Mouse (Mus musculus): ENCODE results near the gene 2010111I01Rik. TPM values are rescaled to one million over a fixed set of nuclear protein-coding genes. Genes with fewer than 3 reads are reported as not detected.
"Not testable (repeated sequence)": the region's sequence is repeated elsewhere in the genome, so short reads cannot be mapped to it uniquely, and the experiment has no call there.

The 2010111I01Rik gene
- 197 and 226 TPM in 2 replicates for polyA plus RNA-seq (2015; fragmentation: Nextera tagmentation; extraction: Ambion mirVana)

DNA sequence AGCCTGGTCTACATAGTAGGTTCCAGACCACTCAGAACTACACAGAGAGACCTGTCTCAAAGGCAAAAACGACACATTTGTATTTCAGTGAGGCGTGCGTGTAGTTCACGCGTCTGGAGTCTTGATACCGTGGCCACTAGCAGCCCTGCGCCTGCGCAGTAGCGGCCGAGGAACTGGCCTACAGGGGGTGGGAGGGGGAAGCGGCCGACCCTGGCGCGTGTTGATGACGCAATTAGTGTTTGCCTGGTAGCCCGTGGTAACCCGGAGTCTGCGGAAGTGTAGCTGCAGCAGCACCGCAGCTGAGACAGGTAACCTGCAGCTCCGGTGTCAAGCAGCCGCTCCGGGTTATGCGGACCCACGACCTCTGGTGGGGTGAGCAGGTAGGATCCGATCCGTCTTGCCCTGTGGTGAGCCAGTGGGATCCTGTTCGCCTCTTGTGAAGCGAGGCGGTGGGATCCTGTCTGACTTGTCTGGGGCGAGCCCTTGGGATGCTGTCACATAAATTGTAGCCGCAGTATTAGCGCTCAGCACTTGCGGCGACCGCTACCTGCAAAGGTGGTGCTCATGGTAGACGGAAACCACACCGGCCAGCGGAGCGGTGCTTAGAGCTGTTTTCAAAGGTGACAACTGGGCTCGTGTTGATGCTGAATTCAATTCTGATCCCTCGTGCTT lies at the start of gene 2010111I01Rik:
2010111I01Rik (plus strand) TSS at position 254 of the 672 bp plus-strand sequence.
- under 1% methylated on average over 41 of the region's 41 CpGs for WGBS
- Histone ChIP-seq H3K9ac (peak within 1 kb of the TSS; percentile 60), H3K4me3 (replicated peaks) (peak within 1 kb of the TSS; percentile 93), H3K27ac (replicated peaks) (peak within 1 kb of the TSS; percentile 45; the same call in 1 of the 2 replicates), H3K4me2 (replicated peaks) (peak within 1 kb of the TSS; percentile 86), H3K4me1 (peaks cover 8% of the 10 kb centered on the region; the same call in 1 of the 2 replicates), H3K36me3 (no peaks in the 10 kb centered on the region), H3K9me3 (replicated peaks) (no peaks in the 10 kb centered on the region), H3K27me3 (no peaks in the 10 kb centered on the region)
- ATAC-seq (ENCODE audit: insufficient number of reproducible peaks, low FRiP score, low TSS enrichment, low read depth): peak; percentile 91

- ATAC-seq (ENCODE audit: insufficient number of reproducible peaks, low FRiP score, low TSS enrichment, low read depth): no peak
- WGBS: 43% methylated on average over 4 of the region's 4 CpGs
Measured at GRCm38 (mm10) chr13:62916675-62917074, 48.0 kb upstream of the 2010111I01Rik start.

DNA sequence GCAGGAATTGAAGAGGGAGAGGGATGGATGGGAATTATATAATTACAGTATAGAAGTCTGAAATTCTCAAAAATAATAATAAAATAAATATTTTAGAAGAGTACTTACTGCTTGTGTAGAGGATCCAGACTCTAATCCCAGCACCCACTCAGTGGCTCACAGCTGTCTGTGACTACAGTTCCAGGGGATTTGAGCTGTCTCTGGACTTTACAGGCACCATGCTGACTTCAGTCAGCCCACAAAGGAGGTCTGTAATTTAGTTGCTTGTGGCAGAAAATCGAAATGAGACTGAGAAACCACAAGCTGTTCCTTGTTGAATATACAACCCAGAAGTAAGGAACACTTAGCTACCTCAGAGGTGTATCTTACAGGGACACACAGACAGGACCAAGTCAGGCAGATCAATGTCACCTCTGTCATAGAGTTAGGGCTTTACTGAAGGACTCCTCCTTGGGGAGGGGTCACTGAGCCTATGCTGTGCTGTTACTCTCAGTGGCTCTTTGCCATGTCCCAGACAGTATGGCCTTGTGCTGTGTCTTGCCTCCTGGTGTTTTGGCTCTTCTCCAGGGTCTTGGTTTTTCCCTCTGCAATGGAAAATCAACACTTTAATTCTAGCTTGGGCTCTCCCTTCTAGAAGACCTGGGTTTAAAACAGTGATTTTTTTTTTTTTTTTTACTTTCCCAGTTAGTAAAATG lies 47.1 kb upstream of the 2010111I01Rik start:
- Histone ChIP-seq H3K9ac (no peak overlapping the region), H3K36me3 (no peaks in the 10 kb centered on the region), H3K27ac (replicated peaks) (peak overlapping the region; percentile 63), H3K4me1 (0 out of 2 replicates have a peak, but pooled peaks cover 2% of the 10 kb centered on the region), H3K27me3 (no peaks in the 10 kb centered on the region), H3K4me3 (replicated peaks) (no peak overlapping the region), H3K9me3 (replicated peaks) (no peaks in the 10 kb centered on the region), H3K4me2 (replicated peaks) (no peak overlapping the region)
- 23% methylated on average over 1 of the region's 1 CpGs for WGBS
- ATAC-seq (ENCODE audit: insufficient number of reproducible peaks, low FRiP score, low TSS enrichment, low read depth): peak; percentile 85

More at GRCm38 (mm10) chr13:62916675-62917074, 48.0 kb upstream of the 2010111I01Rik start:
- Histone ChIP-seq H3K9me3 (replicated peaks) (no peaks in the 10 kb centered on the region), H3K27me3 (no peaks in the 10 kb centered on the region), H3K9ac (no peak overlapping the region), H3K4me3 (replicated peaks) (no peak overlapping the region), H3K4me2 (replicated peaks) (no peak overlapping the region), H3K27ac (replicated peaks) (no peak overlapping the region), H3K36me3 (no peaks in the 10 kb centered on the region), H3K4me1 (0 out of 2 replicates have a peak, but pooled peaks cover 2% of the 10 kb centered on the region)

DNA sequence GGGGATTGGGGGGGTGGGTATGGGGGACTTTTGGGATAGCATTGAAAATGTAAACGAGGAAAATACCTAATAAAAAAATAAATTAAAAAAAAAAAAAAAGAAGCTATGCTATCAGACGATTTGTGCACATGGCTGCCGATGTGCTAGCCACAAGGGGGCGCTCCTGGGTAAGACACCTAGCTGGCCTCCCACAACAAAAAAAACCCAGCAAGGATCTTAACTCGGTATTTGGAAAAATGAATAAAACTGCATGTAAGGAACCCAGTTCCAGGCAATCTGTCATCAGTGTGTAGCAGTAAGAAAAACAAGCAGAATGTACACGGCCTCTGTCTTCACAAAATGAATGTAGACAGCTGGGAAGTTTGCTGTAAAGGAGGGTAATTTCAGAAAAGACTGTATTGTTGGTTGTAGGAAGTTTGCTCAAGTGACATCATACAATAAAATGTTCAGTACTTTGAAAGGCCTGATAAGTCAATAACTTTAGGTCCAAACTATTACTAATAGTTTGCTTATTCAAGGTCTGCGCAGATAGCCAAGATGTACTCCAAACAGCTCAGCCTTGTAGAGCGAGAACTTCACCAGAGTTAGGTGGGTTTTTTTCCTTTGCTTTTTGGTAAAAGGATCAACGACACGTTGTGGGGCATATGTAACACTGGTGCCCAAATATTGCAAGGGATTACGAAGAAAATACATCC lies 44.9 kb upstream of the 2010111I01Rik start:
- H3K27me3 ChIP-seq: no peaks in the 10 kb centered on the region
- H3K36me3 ChIP-seq: no peaks in the 10 kb centered on the region
- 32% methylated on average over 11 of the region's 11 CpGs for WGBS
- no peak overlapping the region for H3K4me2 ChIP-seq (replicated peaks)
- no peaks in the 10 kb centered on the region for H3K9me3 ChIP-seq (replicated peaks)
- H3K4me3 ChIP-seq (replicated peaks): no peak overlapping the region
- peaks cover 23% of the 10 kb centered on the region for H3K4me1 ChIP-seq
- no peak overlapping the region for H3K9ac ChIP-seq
- no peak overlapping the region; the same call in 1 of the 2 replicates for H3K27ac ChIP-seq (replicated peaks)
- no peak for ATAC-seq (ENCODE audit: insufficient number of reproducible peaks, low FRiP score, low TSS enrichment, low read depth)

DNA sequence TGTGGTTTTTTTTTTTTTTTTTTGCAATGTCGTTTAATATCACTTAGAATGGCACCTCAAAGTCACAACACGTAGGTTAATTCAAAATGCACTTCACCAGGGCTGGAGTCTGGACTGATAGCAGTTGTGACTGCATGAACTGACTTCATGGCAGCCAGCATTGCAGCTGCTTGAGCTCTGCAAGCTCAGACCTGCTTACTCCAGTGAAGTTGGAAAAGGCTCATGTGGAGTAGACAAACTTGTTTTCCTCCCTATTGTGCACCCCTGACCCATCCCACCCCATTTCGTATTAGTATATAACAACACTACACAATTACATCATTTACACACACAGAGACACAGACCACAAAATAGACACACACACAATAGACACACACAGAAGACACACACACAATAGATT lies 42.0 kb upstream of the 2010111I01Rik start:
- Histone ChIP-seq H3K4me2 (replicated peaks) (no peak overlapping the region), H3K27ac (replicated peaks) (peak overlapping the region; percentile 40; the same call in 1 of the 2 replicates), H3K4me3 (replicated peaks) (no peak overlapping the region), H3K27me3 (no peaks in the 10 kb centered on the region), H3K36me3 (no peaks in the 10 kb centered on the region), H3K9ac (no peak overlapping the region), H3K4me1 (peaks cover 25% of the 10 kb centered on the region), H3K9me3 (replicated peaks) (no peaks in the 10 kb centered on the region)
- ATAC-seq (ENCODE audit: insufficient number of reproducible peaks, low FRiP score, low TSS enrichment, low read depth): no peak
- 56% methylated on average over 3 of the region's 3 CpGs for WGBS

- no peak for ATAC-seq (ENCODE audit: insufficient number of reproducible peaks, low FRiP score, low TSS enrichment, low read depth)
- no peaks in the 10 kb centered on the region for H3K36me3 ChIP-seq
- WGBS: 49% methylated on average over 8 of the region's 8 CpGs
- H3K9me3 ChIP-seq (replicated peaks): no peaks in the 10 kb centered on the region
- H3K27ac ChIP-seq (replicated peaks): peak overlapping the region; percentile 40
- peaks cover 25% of the 10 kb centered on the region for H3K4me1 ChIP-seq
- no peaks in the 10 kb centered on the region for H3K27me3 ChIP-seq
- H3K4me3 ChIP-seq (replicated peaks): no peak overlapping the region
- no peak overlapping the region for H3K4me2 ChIP-seq (replicated peaks)
- H3K9ac ChIP-seq: no peak overlapping the region
Measured at GRCm38 (mm10) chr13:62923182-62923581, 41.5 kb upstream of the 2010111I01Rik start.

DNA sequence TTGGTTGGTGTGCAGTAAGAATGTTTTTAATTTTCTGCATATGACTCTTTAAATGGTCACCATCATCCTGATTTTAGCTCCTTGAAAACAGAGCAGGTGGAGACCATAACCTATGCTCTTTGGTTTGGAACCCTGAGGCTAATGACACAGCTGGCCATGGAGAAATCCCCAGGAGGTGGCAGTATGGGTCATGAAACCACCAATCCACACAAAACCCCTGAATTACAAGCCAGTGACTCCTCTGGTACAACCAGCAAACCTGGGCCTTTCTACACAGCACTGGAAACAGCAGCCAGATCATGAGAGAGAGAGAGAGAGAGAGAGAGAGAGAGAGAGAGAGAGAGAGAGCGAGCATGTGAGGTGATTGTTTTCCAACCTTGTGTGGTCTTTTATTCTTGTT lies 38.2 kb upstream of the 2010111I01Rik start:
- H3K4me2 ChIP-seq (replicated peaks): no peak overlapping the region
- H3K36me3 ChIP-seq: no peaks in the 10 kb centered on the region
- 74% methylated on average over 1 of the region's 1 CpGs for WGBS
- no peaks in the 10 kb centered on the region for H3K27me3 ChIP-seq
- no peaks in the 10 kb centered on the region for H3K9me3 ChIP-seq (replicated peaks)
- no peak overlapping the region for H3K4me3 ChIP-seq (replicated peaks)
- peaks cover 23% of the 10 kb centered on the region for H3K4me1 ChIP-seq
- H3K9ac ChIP-seq: no peak overlapping the region
- no peak overlapping the region for H3K27ac ChIP-seq (replicated peaks)
- no peak for ATAC-seq (ENCODE audit: insufficient number of reproducible peaks, low FRiP score, low TSS enrichment, low read depth)

DNA sequence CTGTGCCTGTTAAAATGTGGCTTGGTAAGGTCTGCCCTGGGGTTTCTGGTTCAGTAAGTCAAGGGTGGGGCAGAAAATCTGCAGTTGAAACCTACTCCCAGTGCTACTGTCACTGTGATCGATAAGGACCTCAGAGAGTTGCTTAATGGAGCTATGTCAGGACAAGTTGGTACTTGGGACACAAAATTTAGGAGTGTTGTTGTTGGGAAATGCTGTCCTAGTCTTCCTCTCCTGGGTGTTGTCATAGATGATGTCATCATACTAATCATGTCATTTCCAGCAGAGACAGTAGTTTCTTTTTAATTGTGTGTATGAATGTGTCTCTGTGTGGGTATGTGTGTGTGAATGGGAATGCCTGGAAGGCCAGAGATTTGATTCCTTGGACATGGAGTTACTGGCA lies 37.2 kb upstream of the 2010111I01Rik start:
- H3K9ac ChIP-seq: no peak overlapping the region
- H3K9me3 ChIP-seq (replicated peaks): no peaks in the 10 kb centered on the region
- H3K27ac ChIP-seq (replicated peaks): no peak overlapping the region
- ATAC-seq (ENCODE audit: insufficient number of reproducible peaks, low FRiP score, low TSS enrichment, low read depth): no peak
- no peaks in the 10 kb centered on the region for H3K27me3 ChIP-seq
- H3K4me2 ChIP-seq (replicated peaks): no peak overlapping the region
- H3K36me3 ChIP-seq: no peaks in the 10 kb centered on the region
- 66% methylated on average over 1 of the region's 1 CpGs for WGBS
- H3K4me3 ChIP-seq (replicated peaks): no peak overlapping the region
- peaks cover 23% of the 10 kb centered on the region for H3K4me1 ChIP-seq

- not testable (repeated sequence) for H3K27ac ChIP-seq (replicated peaks); H3K9me3 ChIP-seq (replicated peaks); H3K4me2 ChIP-seq (replicated peaks); H3K36me3 ChIP-seq; ATAC-seq (ENCODE audit: insufficient number of reproducible peaks, low FRiP score, low TSS enrichment, low read depth); H3K4me3 ChIP-seq (replicated peaks); H3K4me1 ChIP-seq; H3K9ac ChIP-seq; H3K27me3 ChIP-seq
- 90% methylated on average over 3 of the region's 3 CpGs for WGBS
Measured at GRCm38 (mm10) chr13:62929144-62929543, 35.5 kb upstream of the 2010111I01Rik start.

DNA sequence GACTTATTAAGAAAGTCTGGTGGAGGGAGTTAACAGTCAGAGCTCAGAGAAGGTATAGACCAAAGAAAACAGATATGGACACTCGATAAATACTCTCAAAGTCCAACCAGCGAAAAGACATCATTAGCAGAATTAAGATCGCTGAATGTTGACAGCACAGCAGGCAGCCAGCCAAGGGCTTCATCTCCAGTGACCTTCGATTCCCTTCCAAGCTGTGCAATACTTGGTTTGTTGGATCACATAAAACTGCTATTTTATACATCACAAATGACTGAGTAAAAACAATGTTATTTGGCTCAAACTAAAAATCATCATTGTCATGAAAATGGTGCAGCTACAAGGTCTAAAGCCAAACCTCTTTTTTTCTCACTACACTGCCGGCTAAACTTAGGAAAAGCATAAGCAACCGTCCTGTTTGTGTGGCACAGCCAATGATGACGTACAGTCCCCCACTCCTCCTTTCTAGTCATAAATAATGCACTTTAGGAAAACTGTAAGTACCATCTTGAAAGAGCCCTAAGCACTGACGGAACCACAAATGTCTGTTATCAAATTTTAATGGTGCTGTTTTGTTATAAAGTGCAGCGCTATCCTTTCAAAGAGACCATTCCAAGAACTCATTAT lies 34.8 kb upstream of the 2010111I01Rik start:
- no peaks in the 10 kb centered on the region for H3K36me3 ChIP-seq
- H3K9ac ChIP-seq: no peak overlapping the region
- ATAC-seq (ENCODE audit: insufficient number of reproducible peaks, low FRiP score, low TSS enrichment, low read depth): no peak
- no peaks in the 10 kb centered on the region for H3K9me3 ChIP-seq (replicated peaks)
- H3K27me3 ChIP-seq: no peaks in the 10 kb centered on the region
- WGBS: 73% methylated on average over 9 of the region's 9 CpGs
- H3K4me1 ChIP-seq: peaks cover under 1% of the 10 kb centered on the region
- no peak overlapping the region for H3K4me2 ChIP-seq (replicated peaks)
- no peak overlapping the region for H3K27ac ChIP-seq (replicated peaks)
- no peak overlapping the region for H3K4me3 ChIP-seq (replicated peaks)

DNA sequence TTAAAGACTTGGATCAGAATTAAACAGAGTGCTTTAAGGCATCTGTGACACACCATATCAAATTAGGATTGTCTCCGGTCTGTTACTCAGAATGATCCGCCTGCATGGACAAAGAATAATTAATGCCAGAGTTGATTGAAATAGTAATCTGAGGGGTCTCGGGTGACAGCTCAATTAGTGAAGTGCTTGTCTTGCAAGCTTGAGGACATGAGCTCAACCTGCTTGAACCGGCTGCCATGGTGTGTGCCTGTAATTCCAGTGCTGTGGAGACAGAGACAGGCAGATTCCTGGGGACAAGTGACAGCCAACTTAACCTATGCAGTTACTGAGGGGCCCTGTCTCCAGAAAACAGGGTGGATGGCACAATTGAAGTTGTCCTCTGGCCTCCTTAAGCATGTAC lies 32.2 kb upstream of the 2010111I01Rik start:
- no peaks in the 10 kb centered on the region for H3K27me3 ChIP-seq
- H3K4me2 ChIP-seq (replicated peaks): no peak overlapping the region
- H3K4me1 ChIP-seq: no peaks in the 10 kb centered on the region
- no peak overlapping the region for H3K4me3 ChIP-seq (replicated peaks)
- no peak overlapping the region for H3K27ac ChIP-seq (replicated peaks)
- ATAC-seq (ENCODE audit: insufficient number of reproducible peaks, low FRiP score, low TSS enrichment, low read depth): no peak
- WGBS: 29% methylated on average over 4 of the region's 4 CpGs
- no peaks in the 10 kb centered on the region for H3K9me3 ChIP-seq (replicated peaks)
- H3K9ac ChIP-seq: no peak overlapping the region
- no peaks in the 10 kb centered on the region for H3K36me3 ChIP-seq
